Mouse (Mus musculus) cerebellum, postnatal 36 days (tissue): ENCODE results near the gene Ms4a6d.
"Not testable (repeated sequence)": the region's sequence is repeated elsewhere in the genome, so short reads cannot be mapped to it uniquely, and the experiment has no call there.

Experiments used
- DNase-seq, 2 experiments: peaks; one replicate each; pipeline ENCODE4 v3.0.0; 2021 to 2022; ENCODE audit warnings: mixed read lengths in 2 of 2

The Ms4a6d gene

DNA sequence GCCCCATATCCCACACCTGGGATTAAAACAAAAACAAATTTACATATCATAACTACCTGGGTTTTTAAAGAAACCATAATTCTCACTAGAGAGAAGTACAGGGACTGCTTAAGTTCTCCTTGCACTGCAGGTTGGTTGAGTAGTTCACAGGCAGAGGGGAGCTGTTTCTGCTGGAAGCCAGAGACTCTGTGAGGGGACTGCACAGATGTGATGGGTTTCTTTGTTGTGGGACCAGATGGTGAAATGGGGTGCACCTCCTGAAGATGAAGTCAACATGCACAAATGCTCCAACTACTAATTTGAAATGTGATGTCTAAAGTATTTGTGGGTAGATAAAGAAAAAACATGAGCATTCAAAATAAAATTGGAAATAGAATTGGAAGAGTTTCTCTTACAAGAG lies 56.7 kb downstream of the Ms4a6d start:
- DNase-seq: no peak

- DNase-seq: not testable (repeated sequence)
Measured at GRCm38 (mm10) chr19:11544383-11544782, 60.3 kb downstream of the Ms4a6d start.

DNA sequence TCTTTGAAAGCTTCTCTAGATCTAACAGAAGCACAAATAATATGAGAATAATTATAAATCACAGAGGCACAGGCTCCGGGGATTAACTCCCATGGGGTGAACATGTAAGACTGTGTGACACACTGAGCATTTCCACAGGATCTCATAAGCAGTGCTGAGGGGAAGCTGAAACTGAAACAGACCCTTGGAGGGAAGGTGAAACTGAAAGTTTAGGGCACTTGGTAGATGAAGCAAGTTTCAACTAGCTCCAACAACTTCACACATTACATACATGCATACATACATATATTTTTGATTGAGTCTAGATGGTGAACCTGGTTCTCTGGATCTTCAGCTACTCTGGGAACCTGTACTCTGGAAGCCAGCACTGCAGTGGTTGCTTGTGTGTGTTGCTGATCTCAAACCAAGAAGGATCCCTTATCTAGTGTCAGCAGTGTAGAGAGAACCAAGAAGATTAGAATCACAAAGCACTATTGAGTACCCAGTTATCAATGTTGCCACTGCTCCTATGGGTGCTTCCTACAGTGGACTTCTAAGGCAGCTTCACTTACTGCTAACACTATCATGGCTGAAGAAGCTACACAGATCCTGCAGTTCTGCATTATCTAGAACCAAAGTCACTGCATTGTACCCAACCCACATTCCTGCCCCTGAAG lies 64.4 kb downstream of the Ms4a6d start:
- DNase-seq: not testable (repeated sequence)

DNA sequence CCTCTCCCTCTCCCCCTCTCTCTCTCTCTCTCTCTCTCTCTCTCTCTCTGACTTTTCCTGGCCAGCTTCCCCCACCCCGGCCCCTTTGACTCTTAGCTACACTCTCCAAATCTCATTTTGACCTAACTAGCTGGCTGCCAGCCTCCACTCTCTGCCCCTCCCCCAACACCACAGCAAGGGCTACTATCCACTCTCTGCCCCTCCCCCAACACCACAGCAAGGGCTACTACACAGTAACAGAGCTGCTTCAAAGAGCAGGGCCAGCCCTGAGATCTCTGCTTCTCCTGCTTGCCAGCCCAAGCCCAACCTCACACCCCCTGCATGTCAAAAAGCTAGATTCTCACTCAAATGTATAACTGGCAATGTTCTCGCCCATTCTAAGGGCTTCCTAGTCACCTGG lies 67.3 kb downstream of the Ms4a6d start:
- DNase-seq: no peak
